Mouse (Mus musculus) stomach, embryonic 14.5 days (tissue): ENCODE data around the gene Alpl. TPM values are rescaled to one million over a fixed set of nuclear protein-coding genes. Genes with fewer than 3 reads are reported as not detected.

ENCODE experiments used
- ATAC-seq: fragments of 200-750 bp; cut with Nextera tagmentation; 2 replicates; pipeline ENCODE4 v1.8.0; 2017; ENCODE audit warnings: low read depth, moderate TSS enrichment; ENCODE audit not compliant: insufficient number of reproducible peaks, insufficient read depth, low FRiP score
- H3K27ac ChIP-seq: fragments of 300-500 bp; sonication (generic); 2 replicates; pipeline ENCODE4 v1.5.1; 2014; ENCODE audit warnings: mild to moderate bottlenecking, low read length, moderate library complexity, mixed read lengths
- H3K27me3 ChIP-seq: fragments of 300-500 bp; sonication (generic); 2 replicates; pipeline ENCODE4 v1.6.1; 2014; ENCODE audit warnings: low read length, control low read depth, mixed read lengths; ENCODE audit not compliant: control insufficient read depth, insufficient read depth
- H3K36me3 ChIP-seq: fragments of 300-500 bp; sonication (generic); 2 replicates; pipeline ENCODE4 v1.6.1; 2014; ENCODE audit warnings: mild to moderate bottlenecking, control low read depth, low read length, moderate library complexity, mixed read lengths; ENCODE audit not compliant: control insufficient read depth, insufficient read depth
- H3K4me1 ChIP-seq: fragments of 300-500 bp; sonication (generic); 2 replicates; pipeline ENCODE4 v1.6.1; 2014; ENCODE audit warnings: low read length, control low read depth, mixed read lengths; ENCODE audit not compliant: control insufficient read depth, insufficient read depth
- H3K4me2 ChIP-seq: fragments of 300-500 bp; sonication (generic); replicated peaks from 2 replicates; pipeline ENCODE4 v1.6.1; 2014; ENCODE audit warnings: low read depth, low read length, control low read depth
- H3K4me3 ChIP-seq: fragments of 300-500 bp; sonication (generic); 2 replicates; pipeline ENCODE4 v1.5.1; 2014; ENCODE audit warnings: low read depth, low read length, control low read depth
- H3K9ac ChIP-seq: fragments of 300-500 bp; sonication (generic); replicated peaks from 2 replicates; pipeline ENCODE4 v1.6.1; 2014; ENCODE audit warnings: low read depth, mild to moderate bottlenecking, control low read depth, low read length, moderate library complexity, mixed read lengths
- H3K9me3 ChIP-seq: fragments of 300-500 bp; sonication (generic); 2 replicates; pipeline ENCODE4 v1.6.1; 2016; ENCODE audit warnings: low read depth, low read length, control low read depth; ENCODE audit not compliant: control insufficient read depth
- WGBS: fragments of 180-500 bp; shearing (Covaris S2); extraction: QIAGEN DNeasy Blood & Tissue Kit; methylation state at CpG from one replicate; pipeline ENCODE4 v1.1.7; 2014; 5-methylcytosine and 5-hydroxymethylcytosine counted together
- polyA plus RNA-seq: library from polyadenylated mRNA; unstranded; fragments of >200 nt; fragmentation: Nextera tagmentation; extraction: Ambion mirVana; gene quantifications from 2 replicates; pipeline ENCODE4 v1.2.1, GENCODE M21; 2014

The Alpl gene
- polyA plus RNA-seq, 1 experiment from 2014 or later: 24.9 TPM

DNA sequence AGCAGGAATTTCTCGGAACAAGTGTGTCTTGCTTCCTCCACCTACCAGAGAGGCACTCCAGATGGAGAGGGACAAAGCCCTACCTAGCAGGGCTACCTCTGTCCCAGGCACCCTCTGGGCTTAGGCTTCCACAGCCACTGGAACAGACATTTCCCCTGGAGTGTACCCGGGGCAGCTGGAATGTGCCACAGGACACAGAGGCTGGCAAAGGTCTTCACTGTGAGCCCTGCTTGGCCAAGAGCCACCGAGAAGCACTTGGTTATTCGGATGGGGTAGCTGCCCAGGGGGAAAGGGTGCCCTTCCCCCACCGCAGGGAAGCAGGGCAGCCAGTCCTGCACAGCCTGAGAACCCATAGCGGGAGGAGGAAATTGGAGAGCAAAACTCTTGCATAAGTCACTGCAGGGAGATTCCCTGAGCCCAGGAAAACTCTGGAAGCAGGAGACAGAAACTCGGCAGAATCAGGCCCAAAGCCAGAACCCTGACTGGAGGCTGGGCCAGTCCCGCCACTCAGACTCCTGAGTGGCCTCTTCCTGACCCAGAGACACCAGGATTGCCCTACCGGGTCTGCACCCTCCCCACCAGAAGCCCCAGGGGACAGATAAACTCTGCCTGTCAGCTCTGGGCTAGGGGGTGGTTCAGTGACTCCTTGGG, 12.5 kb downstream of the Alpl start:
- H3K27ac ChIP-seq: no peak overlapping the region
- 44% methylated on average over 9 of the region's 9 CpGs for WGBS
- H3K4me2 ChIP-seq: no peak overlapping the region
- no peak for ATAC-seq
- H3K4me1 ChIP-seq: peaks cover 8% of the 10 kb centered on the region; the same call in 1 of the 2 replicates
- no peaks in the 10 kb centered on the region for H3K27me3 ChIP-seq
- no peaks in the 10 kb centered on the region for H3K36me3 ChIP-seq
- no peak overlapping the region for H3K9ac ChIP-seq
- no peaks in the 10 kb centered on the region for H3K9me3 ChIP-seq
- no peak overlapping the region for H3K4me3 ChIP-seq

DNA sequence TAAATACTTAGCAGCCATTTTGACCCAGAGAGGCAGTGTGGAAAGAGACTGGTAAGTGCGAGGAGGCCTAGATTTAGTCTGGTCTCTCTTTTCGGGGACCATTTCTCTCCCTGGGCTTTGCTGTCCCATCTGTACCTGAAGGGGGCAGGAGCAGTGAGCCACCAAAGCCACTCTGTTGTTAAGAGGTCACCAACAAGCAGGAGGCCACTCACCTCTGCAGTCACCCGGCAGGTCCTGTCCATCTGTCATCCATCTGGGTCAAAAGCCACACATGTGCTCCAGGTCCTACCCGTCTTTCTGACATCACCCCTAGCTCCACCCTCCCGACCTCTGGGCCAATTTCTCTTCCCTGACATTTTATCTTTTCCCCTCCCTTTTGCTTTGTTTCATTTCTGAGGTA, 14.2 kb downstream of the Alpl start:
- Histone ChIP-seq H3K4me2 (no peak overlapping the region), H3K27me3 (no peaks in the 10 kb centered on the region), H3K36me3 (no peaks in the 10 kb centered on the region), H3K9me3 (no peaks in the 10 kb centered on the region), H3K4me3 (no peak overlapping the region), H3K9ac (no peak overlapping the region), H3K4me1 (peaks cover 8% of the 10 kb centered on the region; the same call in 1 of the 2 replicates), H3K27ac (no peak overlapping the region)
- 62% methylated on average over 5 of the region's 5 CpGs for WGBS
- no peak for ATAC-seq

DNA sequence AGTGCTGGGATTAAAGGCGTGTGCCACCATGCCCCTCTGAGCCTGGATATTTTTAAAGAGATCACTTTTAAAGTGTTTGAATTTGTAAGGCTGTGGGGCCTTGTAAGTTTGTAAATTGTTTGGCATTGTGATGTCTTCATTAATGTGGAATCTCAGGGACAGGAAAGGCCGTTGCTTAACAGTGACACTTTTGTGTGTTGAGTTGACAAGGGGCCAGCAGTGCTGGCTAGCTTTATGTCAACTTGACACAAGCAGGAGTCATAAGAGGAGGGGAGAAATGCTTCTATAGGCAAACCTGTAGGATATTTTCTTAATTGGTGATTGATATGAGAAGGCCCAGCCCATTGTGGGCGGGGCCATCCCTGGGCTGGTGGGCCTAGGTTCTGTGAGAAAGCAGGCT, 15.2 kb downstream of the Alpl start:
- no peak overlapping the region for H3K4me3 ChIP-seq
- H3K4me2 ChIP-seq: no peak overlapping the region
- no peak overlapping the region for H3K9ac ChIP-seq
- H3K9me3 ChIP-seq: no peaks in the 10 kb centered on the region
- H3K36me3 ChIP-seq: no peaks in the 10 kb centered on the region
- peaks cover 8% of the 10 kb centered on the region; the same call in 1 of the 2 replicates for H3K4me1 ChIP-seq
- ATAC-seq: no peak
- H3K27ac ChIP-seq: no peak overlapping the region
- WGBS: 76% methylated on average over 3 of the region's 3 CpGs
- H3K27me3 ChIP-seq: no peaks in the 10 kb centered on the region

DNA sequence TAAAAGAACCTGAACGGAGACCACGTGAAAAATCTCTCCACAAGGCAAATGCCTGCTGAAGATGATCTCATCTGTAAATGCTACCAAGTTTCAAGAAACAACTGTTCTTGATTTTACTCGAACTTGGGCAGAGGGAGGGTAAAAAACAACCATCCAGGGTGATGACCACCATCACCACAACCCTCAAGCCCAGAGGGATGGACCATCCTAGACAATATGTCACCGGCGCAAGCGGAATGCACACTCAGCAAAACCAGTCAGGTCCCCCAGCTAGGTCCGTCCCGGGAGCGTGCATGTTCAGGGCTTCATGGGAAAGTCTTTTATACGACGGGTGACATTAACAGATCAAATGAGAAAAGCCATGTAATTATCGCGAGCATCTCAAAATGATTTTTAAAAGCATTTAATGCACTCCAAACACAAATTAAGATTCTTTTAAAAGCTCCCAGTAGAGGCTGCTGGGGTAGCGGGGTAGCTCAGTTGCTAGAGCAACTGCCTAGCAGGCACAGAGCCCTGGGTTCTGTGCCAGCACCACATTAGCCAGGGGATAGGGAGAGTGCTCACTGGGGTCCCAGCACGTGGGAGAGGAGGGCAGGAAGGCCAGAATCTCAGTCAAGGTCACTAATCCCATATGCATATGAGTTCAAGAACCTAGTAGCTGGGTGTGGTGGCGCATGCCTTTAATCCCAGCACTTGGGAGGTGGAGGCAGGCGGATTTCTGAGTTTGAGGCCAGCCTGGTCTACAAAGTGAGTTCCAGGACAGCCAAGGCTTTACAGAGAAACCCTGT, 17.6 kb downstream of the Alpl start:
- ATAC-seq: no peak
- WGBS: 82% methylated on average over 17 of the region's 17 CpGs
- Histone ChIP-seq H3K4me1 (peaks cover 2% of the 10 kb centered on the region; the same call in 1 of the 2 replicates), H3K9ac (no peak overlapping the region), H3K4me2 (no peak overlapping the region), H3K36me3 (no peaks in the 10 kb centered on the region), H3K9me3 (no peaks in the 10 kb centered on the region), H3K4me3 (no peak overlapping the region), H3K27ac (no peak overlapping the region), H3K27me3 (no peaks in the 10 kb centered on the region)

DNA sequence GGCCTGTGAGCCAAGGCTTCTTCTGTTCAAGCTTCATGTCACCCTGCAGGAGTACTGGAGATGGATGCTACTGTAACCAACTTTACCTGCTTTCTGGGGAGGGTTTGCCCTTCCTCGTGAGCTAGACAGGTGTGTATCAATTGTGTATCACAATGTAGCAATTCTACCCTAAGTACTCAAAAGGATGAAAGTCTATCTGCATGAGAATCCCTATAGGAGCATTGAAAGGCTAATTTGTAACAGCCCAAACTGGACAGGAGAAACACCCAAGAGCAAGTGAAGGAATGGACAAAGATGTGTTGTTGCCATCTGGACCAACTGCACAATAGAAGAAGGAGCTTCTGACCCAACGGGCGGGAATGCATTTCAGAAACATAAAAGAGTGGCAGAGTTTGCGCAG, 18.3 kb downstream of the Alpl start:
- ATAC-seq: no peak
- no peak overlapping the region for H3K4me2 ChIP-seq
- H3K4me3 ChIP-seq: no peak overlapping the region
- 87% methylated on average over 4 of the region's 4 CpGs for WGBS
- H3K9me3 ChIP-seq: no peaks in the 10 kb centered on the region
- H3K9ac ChIP-seq: no peak overlapping the region
- H3K27me3 ChIP-seq: no peaks in the 10 kb centered on the region
- H3K36me3 ChIP-seq: no peaks in the 10 kb centered on the region
- H3K27ac ChIP-seq: no peak overlapping the region
- no peaks in the 10 kb centered on the region for H3K4me1 ChIP-seq

DNA sequence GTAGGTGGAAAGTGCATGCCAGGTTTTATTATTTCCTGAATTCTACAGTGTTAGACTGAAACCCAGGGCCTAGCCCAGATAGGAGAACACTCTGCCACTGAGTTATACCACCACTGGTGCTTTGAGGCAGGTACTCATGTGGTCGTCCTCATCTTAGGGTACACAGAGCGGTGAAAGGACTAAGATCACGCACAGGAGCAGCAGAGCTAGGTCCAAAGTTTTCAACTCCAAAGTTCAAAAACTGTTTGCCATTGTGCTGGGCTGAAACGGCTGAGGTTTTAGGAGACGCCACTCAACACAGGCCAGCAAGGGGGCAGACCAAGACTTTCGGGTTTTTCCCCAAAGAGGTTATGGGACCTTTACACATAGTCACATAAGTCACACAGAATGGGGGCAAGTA, 21.7 kb downstream of the Alpl start:
- no peak overlapping the region for H3K27ac ChIP-seq
- 83% methylated on average over 6 of the region's 6 CpGs for WGBS
- H3K27me3 ChIP-seq: no peaks in the 10 kb centered on the region
- H3K9me3 ChIP-seq: no peaks in the 10 kb centered on the region
- H3K4me2 ChIP-seq: no peak overlapping the region
- no peaks in the 10 kb centered on the region for H3K36me3 ChIP-seq
- peaks cover 3% of the 10 kb centered on the region; the same call in 1 of the 2 replicates for H3K4me1 ChIP-seq
- H3K4me3 ChIP-seq: no peak overlapping the region
- no peak overlapping the region for H3K9ac ChIP-seq
- ATAC-seq: no peak

DNA sequence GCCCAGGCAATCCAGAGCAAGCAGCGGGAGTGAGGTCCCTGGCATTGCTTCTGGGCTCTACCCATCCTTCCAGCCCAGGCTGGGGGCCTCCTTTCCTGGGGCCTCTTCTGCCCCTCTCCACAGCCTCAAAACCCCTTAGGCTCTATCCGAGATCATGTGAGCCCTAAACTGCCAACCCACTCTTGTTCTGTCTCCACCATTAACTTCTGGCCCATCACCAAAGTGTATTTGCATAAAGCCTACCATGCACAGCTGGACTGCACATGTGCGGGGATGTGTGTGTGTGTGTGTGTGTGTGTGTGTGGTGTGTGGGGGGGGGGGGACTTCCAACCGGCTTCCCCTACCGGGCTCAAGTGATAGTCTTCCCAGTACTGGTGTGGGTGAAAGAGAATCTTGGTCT, 22.2 kb downstream of the Alpl start:
- no peaks in the 10 kb centered on the region for H3K27me3 ChIP-seq
- H3K9me3 ChIP-seq: no peaks in the 10 kb centered on the region
- H3K4me3 ChIP-seq: no peak overlapping the region
- WGBS: 60% methylated on average over 5 of the region's 5 CpGs
- no peak overlapping the region for H3K9ac ChIP-seq
- H3K27ac ChIP-seq: no peak overlapping the region
- no peak for ATAC-seq
- no peaks in the 10 kb centered on the region for H3K36me3 ChIP-seq
- H3K4me2 ChIP-seq: no peak overlapping the region
- H3K4me1 ChIP-seq: peaks cover 3% of the 10 kb centered on the region; the same call in 1 of the 2 replicates

DNA sequence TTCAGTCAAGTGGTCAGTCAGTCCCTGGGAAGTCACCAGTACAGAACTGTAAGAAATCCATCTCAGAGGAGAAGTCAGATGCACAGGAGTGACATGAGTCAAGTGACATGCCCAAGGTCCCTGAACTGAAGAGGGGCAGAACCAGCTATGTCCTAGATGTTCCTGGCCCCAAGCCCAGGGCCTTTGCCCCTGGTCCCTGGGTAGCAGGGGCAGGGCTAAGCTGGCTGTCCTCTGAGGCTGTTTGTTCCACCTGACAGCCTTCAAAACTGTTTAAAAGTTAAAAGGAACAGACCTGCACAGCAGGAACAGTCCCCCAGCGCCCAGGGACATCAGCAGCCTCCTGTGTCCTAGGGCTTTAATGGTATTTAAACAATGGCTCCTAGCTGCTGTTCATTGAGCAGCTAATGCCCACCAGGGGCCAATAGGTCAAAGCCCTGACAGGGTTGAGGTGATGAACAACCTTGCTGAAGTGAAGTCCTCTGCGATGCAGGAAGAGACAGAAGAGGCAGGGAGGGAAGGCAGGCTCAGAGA, 22.8 kb downstream of the Alpl start:
- 39% methylated on average over 2 of the region's 2 CpGs for WGBS

More for the DNA sequence above, 22.8 kb downstream of the Alpl start:
- Histone ChIP-seq H3K4me2 (no peak overlapping the region), H3K4me1 (peaks cover 3% of the 10 kb centered on the region; the same call in 1 of the 2 replicates), H3K4me3 (no peak overlapping the region), H3K36me3 (no peaks in the 10 kb centered on the region), H3K9ac (no peak overlapping the region), H3K27me3 (no peaks in the 10 kb centered on the region), H3K27ac (no peak overlapping the region), H3K9me3 (no peaks in the 10 kb centered on the region)
- no peak for ATAC-seq
